Mouse (Mus musculus): ENCODE data around the gene Snx30. TPM values are rescaled to one million over a fixed set of nuclear protein-coding genes. Genes with fewer than 3 reads are reported as not detected.
A peak's percentile ranks its signal among the peaks of the same experiment; 100 is the strongest.

Gene Snx30
- polyA plus RNA-seq, 1 experiment from 2014 or later = 3.5 TPM

DNA sequence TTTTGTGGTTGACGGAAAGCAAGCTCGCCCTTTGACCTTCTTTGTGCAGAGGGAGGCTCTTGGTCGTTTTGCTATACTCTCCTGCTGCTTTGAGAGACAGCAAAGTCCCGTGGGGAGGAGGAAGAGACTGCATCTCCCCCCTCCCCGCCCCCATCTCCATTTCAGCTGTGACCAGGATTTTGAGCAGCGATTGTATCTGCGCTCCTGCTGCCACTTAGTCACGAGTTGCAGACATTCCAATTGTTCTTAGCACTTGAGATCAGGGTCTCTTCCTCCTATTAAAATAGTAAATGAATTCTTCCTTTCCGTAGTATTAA, 1.2 kb downstream of the Snx30 start:
- Histone ChIP-seq H3K27me3 (ENCODE audit: control insufficient read depth, insufficient read depth, low read length) (no peaks in the 10 kb centered on the region), H3K4me1 (replicated peaks; ENCODE audit: control insufficient read depth, insufficient read depth) (no peaks in the 10 kb centered on the region), H3K9ac (ENCODE audit: low read length) (peak overlapping the region; percentile 81), H3K27ac (replicated peaks) (no peak overlapping the region), H3K9me3 (ENCODE audit: control insufficient read depth, low read length) (no peaks in the 10 kb centered on the region), H3K36me3 (ENCODE audit: control insufficient read depth, insufficient read depth, low read length) (no peaks in the 10 kb centered on the region), H3K4me3 (ENCODE audit: low read depth, low read length) (peak overlapping the region; percentile 94), H3K4me2 (replicated peaks; ENCODE audit: low read depth) (peak overlapping the region; percentile 100)
- DNase-seq (ENCODE audit: low spot score) = no peak
- no peak for ATAC-seq (ENCODE audit: low FRiP score, low TSS enrichment)
- TF ChIP-seq CTCF (IDR thresholded peaks at IDR 0.05; ENCODE audit: low read depth) (no peak), EP300 (optimal IDR thresholded peaks at IDR 0.05) (no peak)
- 12% methylated on average over 9 of the region's 9 CpGs for WGBS

GRCm38 (mm10) chr4:59807521-59807920, 1.9 kb downstream of the Snx30 start:
- no peak overlapping the region for H3K9ac ChIP-seq (ENCODE audit: low read length)
- no peak overlapping the region for H3K4me3 ChIP-seq (ENCODE audit: low read depth, low read length)
- H3K9me3 ChIP-seq (ENCODE audit: control insufficient read depth, low read length) = no peaks in the 10 kb centered on the region
- DNase-seq (ENCODE audit: low spot score) = no peak
- no peaks in the 10 kb centered on the region for H3K36me3 ChIP-seq (ENCODE audit: control insufficient read depth, insufficient read depth, low read length)
- no peaks in the 10 kb centered on the region for H3K4me1 ChIP-seq (replicated peaks; ENCODE audit: control insufficient read depth, insufficient read depth)
- 80% methylated on average over 2 of the region's 2 CpGs for WGBS
- no peaks in the 10 kb centered on the region for H3K27me3 ChIP-seq (ENCODE audit: control insufficient read depth, insufficient read depth, low read length)
- no peak for ATAC-seq (ENCODE audit: low FRiP score, low TSS enrichment)
- no peak overlapping the region for H3K27ac ChIP-seq (replicated peaks)
- TF ChIP-seq CTCF (IDR thresholded peaks at IDR 0.05; ENCODE audit: low read depth) (no peak), EP300 (optimal IDR thresholded peaks at IDR 0.05) (no peak)
- H3K4me2 ChIP-seq (replicated peaks; ENCODE audit: low read depth) = no peak overlapping the region

DNA sequence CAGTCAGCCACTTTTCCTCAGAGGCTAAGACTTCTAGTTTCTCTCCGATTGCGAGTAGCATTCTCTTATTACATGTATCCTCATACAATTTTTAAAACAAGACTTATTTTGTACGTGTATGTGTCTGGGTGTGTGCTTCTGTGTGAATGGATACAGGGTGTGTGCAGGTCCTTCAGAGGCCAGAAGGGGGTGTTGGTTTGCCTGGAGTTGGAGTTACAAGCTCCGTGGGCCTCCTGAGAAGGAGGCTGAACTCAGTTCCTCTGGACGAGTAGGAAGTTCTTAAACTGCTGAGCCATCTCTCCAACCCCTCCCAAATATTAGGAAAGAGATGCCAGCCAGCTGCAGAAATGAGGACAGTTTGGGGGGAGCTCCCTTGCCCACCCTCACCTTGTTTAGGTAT, 2.8 kb downstream of the Snx30 start:
- Histone ChIP-seq H3K27me3 (ENCODE audit: control insufficient read depth, insufficient read depth, low read length) (no peaks in the 10 kb centered on the region), H3K36me3 (ENCODE audit: control insufficient read depth, insufficient read depth, low read length) (no peaks in the 10 kb centered on the region), H3K27ac (replicated peaks) (no peak overlapping the region), H3K4me3 (ENCODE audit: low read depth, low read length) (no peak overlapping the region), H3K9me3 (ENCODE audit: control insufficient read depth, low read length) (no peaks in the 10 kb centered on the region), H3K4me2 (replicated peaks; ENCODE audit: low read depth) (no peak overlapping the region), H3K9ac (ENCODE audit: low read length) (no peak overlapping the region), H3K4me1 (replicated peaks; ENCODE audit: control insufficient read depth, insufficient read depth) (no peaks in the 10 kb centered on the region)
- WGBS = 74% methylated on average over 5 of the region's 5 CpGs
- TF ChIP-seq EP300 (optimal IDR thresholded peaks at IDR 0.05) (no peak), CTCF (IDR thresholded peaks at IDR 0.05; ENCODE audit: low read depth) (peak; percentile 57)
- ATAC-seq (ENCODE audit: low FRiP score, low TSS enrichment) (no peak), DNase-seq (ENCODE audit: low spot score) (peak; percentile 36)

GRCm38 (mm10) chr4:59814094-59814493, 8.5 kb downstream of the Snx30 start:
- H3K9ac ChIP-seq (ENCODE audit: low read length) = no peak overlapping the region
- 57% methylated on average over 7 of the region's 7 CpGs for WGBS
- H3K27ac ChIP-seq (replicated peaks) = no peak overlapping the region
- H3K9me3 ChIP-seq (ENCODE audit: control insufficient read depth, low read length) = no peaks in the 10 kb centered on the region
- H3K4me2 ChIP-seq (replicated peaks; ENCODE audit: low read depth) = no peak overlapping the region
- DNase-seq (ENCODE audit: low spot score) (no peak), ATAC-seq (ENCODE audit: low FRiP score, low TSS enrichment) (0 out of 2 replicates have a peak, but pooled peaks have one; percentile 35)
- H3K4me3 ChIP-seq (ENCODE audit: low read depth, low read length) = no peak overlapping the region
- H3K27me3 ChIP-seq (ENCODE audit: control insufficient read depth, insufficient read depth, low read length) = no peaks in the 10 kb centered on the region
- TF ChIP-seq CTCF (IDR thresholded peaks at IDR 0.05; ENCODE audit: low read depth) (no peak), EP300 (optimal IDR thresholded peaks at IDR 0.05) (no peak)
- H3K4me1 ChIP-seq (replicated peaks; ENCODE audit: control insufficient read depth, insufficient read depth) = no peaks in the 10 kb centered on the region
- H3K36me3 ChIP-seq (ENCODE audit: control insufficient read depth, insufficient read depth, low read length) = no peaks in the 10 kb centered on the region

- 62% methylated on average over 4 of the region's 4 CpGs for WGBS
- no peak overlapping the region for H3K9ac ChIP-seq (ENCODE audit: low read length)
- no peaks in the 10 kb centered on the region for H3K4me1 ChIP-seq (replicated peaks; ENCODE audit: control insufficient read depth, insufficient read depth)
- H3K36me3 ChIP-seq (ENCODE audit: control insufficient read depth, insufficient read depth, low read length) = no peaks in the 10 kb centered on the region
- no peak overlapping the region for H3K4me3 ChIP-seq (ENCODE audit: low read depth, low read length)
- no peaks in the 10 kb centered on the region for H3K9me3 ChIP-seq (ENCODE audit: control insufficient read depth, low read length)
- H3K27ac ChIP-seq (replicated peaks) = no peak overlapping the region
- H3K4me2 ChIP-seq (replicated peaks; ENCODE audit: low read depth) = no peak overlapping the region
- no peaks in the 10 kb centered on the region for H3K27me3 ChIP-seq (ENCODE audit: control insufficient read depth, insufficient read depth, low read length)
- ATAC-seq (ENCODE audit: low FRiP score, low TSS enrichment) (no peak), DNase-seq (ENCODE audit: low spot score) (no peak)
- no peak for TF ChIP-seq CTCF (IDR thresholded peaks at IDR 0.05; ENCODE audit: low read depth)
- TF ChIP-seq EP300 (optimal IDR thresholded peaks at IDR 0.05) = no peak
Measured at GRCm38 (mm10) chr4:59815121-59815810, 9.6 kb downstream of the Snx30 start.

DNA sequence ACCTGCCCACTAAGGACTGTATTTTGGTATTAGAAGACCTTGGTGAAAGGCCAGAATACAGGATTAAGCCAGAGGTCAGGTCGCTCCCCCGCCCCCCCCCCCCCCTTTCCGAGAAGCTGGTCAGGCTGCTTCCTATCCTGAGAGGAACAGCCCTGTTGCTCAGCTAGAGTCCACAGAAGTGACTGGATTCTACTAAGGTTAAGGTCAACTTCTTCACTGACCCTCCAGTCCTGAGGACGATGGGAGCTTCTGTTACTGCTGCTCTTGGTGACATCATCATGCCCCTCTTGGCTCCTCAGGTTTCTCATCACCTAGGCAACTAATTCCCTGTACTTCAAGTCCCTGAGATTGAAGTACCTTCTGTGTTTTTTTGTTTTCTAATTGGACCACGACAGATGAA, 10.4 kb downstream of the Snx30 start:
- no peak overlapping the region for H3K4me3 ChIP-seq (ENCODE audit: low read depth, low read length)
- no peaks in the 10 kb centered on the region for H3K4me1 ChIP-seq (replicated peaks; ENCODE audit: control insufficient read depth, insufficient read depth)
- H3K36me3 ChIP-seq (ENCODE audit: control insufficient read depth, insufficient read depth, low read length) = no peaks in the 10 kb centered on the region
- H3K4me2 ChIP-seq (replicated peaks; ENCODE audit: low read depth) = no peak overlapping the region
- no peak for ATAC-seq (ENCODE audit: low FRiP score, low TSS enrichment)
- H3K27me3 ChIP-seq (ENCODE audit: control insufficient read depth, insufficient read depth, low read length) = no peaks in the 10 kb centered on the region
- no peak overlapping the region for H3K27ac ChIP-seq (replicated peaks)
- DNase-seq (ENCODE audit: low spot score) = no peak
- TF ChIP-seq EP300 (optimal IDR thresholded peaks at IDR 0.05) (no peak), CTCF (IDR thresholded peaks at IDR 0.05; ENCODE audit: low read depth) (no peak)
- WGBS = 60% methylated on average over 5 of the region's 5 CpGs
- no peak overlapping the region for H3K9ac ChIP-seq (ENCODE audit: low read length)
- H3K9me3 ChIP-seq (ENCODE audit: control insufficient read depth, low read length) = no peaks in the 10 kb centered on the region
